Mouse (Mus musculus) neural tube, embryonic 11.5 days (tissue): Measurements from ENCODE around the gene Fras1. TPM values are rescaled to one million over a fixed set of nuclear protein-coding genes. Genes with fewer than 3 reads are reported as not detected.

Source experiments
- ATAC-seq: fragments of 200-750 bp; cut with Nextera tagmentation; 2 replicates; pipeline ENCODE4 v1.8.0; 2017; ENCODE audit warnings: moderate number of reproducible peaks, mild to moderate bottlenecking, moderate TSS enrichment, moderate library complexity; ENCODE audit not compliant: insufficient read depth, low FRiP score, low TSS enrichment
- DNase-seq: peaks from one replicate; pipeline ENCODE4 v3.0.0-alpha.2; 2015; ENCODE audit warnings: low spot score
- H3K27ac ChIP-seq: fragments of 300-500 bp; sonication (generic); 2 replicates; pipeline ENCODE4 v1.5.1; 2014; ENCODE audit warnings: low read depth, mild to moderate bottlenecking, low read length
- H3K27me3 ChIP-seq: fragments of 300-500 bp; sonication (generic); 2 replicates; pipeline ENCODE4 v1.6.1; 2014; ENCODE audit warnings: mild to moderate bottlenecking, low read length, mixed read lengths; ENCODE audit not compliant: control insufficient read depth, insufficient read depth
- H3K36me3 ChIP-seq: fragments of 300-500 bp; sonication (generic); 2 replicates; pipeline ENCODE4 v1.6.1; 2014; ENCODE audit warnings: mild to moderate bottlenecking, low read length, moderate library complexity, mixed read lengths; ENCODE audit not compliant: control insufficient read depth, insufficient read depth
- H3K4me1 ChIP-seq: fragments of 300-500 bp; sonication (generic); 2 replicates; pipeline ENCODE4 v1.6.1; 2014; ENCODE audit warnings: low read length, mixed read lengths; ENCODE audit not compliant: control insufficient read depth, insufficient read depth
- H3K4me2 ChIP-seq: fragments of 300-500 bp; sonication (generic); 2 replicates; pipeline ENCODE4 v1.6.1; 2014; ENCODE audit warnings: low read depth, mild to moderate bottlenecking, moderate library complexity
- H3K4me3 ChIP-seq: fragments of 300-500 bp; sonication (generic); 2 replicates; pipeline ENCODE4 v1.5.1; 2014; ENCODE audit warnings: low read depth, low read length
- H3K9ac ChIP-seq: fragments of 300-500 bp; sonication (generic); 2 replicates; pipeline ENCODE4 v1.6.1; 2014; ENCODE audit warnings: mild to moderate bottlenecking, low read length
- H3K9me3 ChIP-seq: fragments of 300-500 bp; sonication (generic); 2 replicates; pipeline ENCODE4 v1.6.1; 2016; ENCODE audit warnings: low read length; ENCODE audit not compliant: control insufficient read depth
- WGBS: fragments of 180-500 bp; shearing (Covaris S2); extraction: QIAGEN DNeasy Blood & Tissue Kit; methylation state at CpG from one replicate; pipeline ENCODE4 v1.1.7; 2014; 5-methylcytosine and 5-hydroxymethylcytosine counted together
- polyA plus RNA-seq: library from polyadenylated mRNA; unstranded; fragments of >200 nt; fragmentation: Nextera tagmentation; extraction: Ambion mirVana; gene quantifications from 2 replicates; pipeline ENCODE4 v1.2.1, GENCODE M21; 2014

Fras1 gene
- polyA plus RNA-seq, 1 experiment from 2014 or later: 5.6 TPM

- Histone ChIP-seq H3K4me1 (no peaks in the 10 kb centered on the region), H3K9ac (no peak overlapping the region), H3K36me3 (no peaks in the 10 kb centered on the region), H3K9me3 (no peaks in the 10 kb centered on the region), H3K27me3 (no peaks in the 10 kb centered on the region), H3K4me3 (no peak overlapping the region), H3K4me2 (no peak overlapping the region), H3K27ac (no peak overlapping the region)
- ATAC-seq: no peak
- DNase-seq: no peak
- 68% methylated on average over 3 of the region's 3 CpGs for WGBS
These were observed 142.1 kb downstream of the Fras1 start for GRCm38 (mm10) chr5:96515860-96516311.

- no peak for DNase-seq
- Histone ChIP-seq H3K4me2 (no peak overlapping the region), H3K4me1 (no peaks in the 10 kb centered on the region), H3K36me3 (no peaks in the 10 kb centered on the region), H3K27me3 (no peaks in the 10 kb centered on the region), H3K4me3 (no peak overlapping the region), H3K9me3 (no peaks in the 10 kb centered on the region), H3K27ac (no peak overlapping the region), H3K9ac (no peak overlapping the region)
- 80% methylated on average over 6 of the region's 6 CpGs for WGBS
- no peak for ATAC-seq
These were observed 142.6 kb downstream of the Fras1 start for GRCm38 (mm10) chr5:96516329-96516728.

GRCm38 (mm10) chr5:96521541-96521940 lies 147.8 kb downstream of the Fras1 start:
- no peak overlapping the region for H3K4me3 ChIP-seq
- H3K36me3 ChIP-seq: no peaks in the 10 kb centered on the region
- no peaks in the 10 kb centered on the region for H3K27me3 ChIP-seq
- no peak overlapping the region for H3K9ac ChIP-seq
- no peak overlapping the region for H3K27ac ChIP-seq
- H3K9me3 ChIP-seq: no peaks in the 10 kb centered on the region
- DNase-seq (no peak), ATAC-seq (no peak)
- WGBS: 93% methylated on average over 9 of the region's 9 CpGs
- no peaks in the 10 kb centered on the region for H3K4me1 ChIP-seq
- H3K4me2 ChIP-seq: no peak overlapping the region

GRCm38 (mm10) chr5:96522909-96523409 lies 149.2 kb downstream of the Fras1 start:
- H3K36me3 ChIP-seq: no peaks in the 10 kb centered on the region
- WGBS: 80% methylated on average over 5 of the region's 5 CpGs
- H3K27me3 ChIP-seq: no peaks in the 10 kb centered on the region
- no peaks in the 10 kb centered on the region for H3K9me3 ChIP-seq
- H3K4me3 ChIP-seq: no peak overlapping the region
- ATAC-seq (no peak), DNase-seq (no peak)
- H3K4me2 ChIP-seq: no peak overlapping the region
- H3K27ac ChIP-seq: no peak overlapping the region
- no peaks in the 10 kb centered on the region for H3K4me1 ChIP-seq
- no peak overlapping the region for H3K9ac ChIP-seq

- no peak overlapping the region for H3K27ac ChIP-seq
- DNase-seq (no peak), ATAC-seq (no peak)
These were observed 154.5 kb downstream of the Fras1 start for GRCm38 (mm10) chr5:96528296-96528695.

GRCm38 (mm10) chr5:96530516-96530915 lies 156.8 kb downstream of the Fras1 start:
- Histone ChIP-seq H3K27ac (no peak overlapping the region), H3K9ac (no peak overlapping the region), H3K4me2 (no peak overlapping the region), H3K27me3 (no peaks in the 10 kb centered on the region), H3K9me3 (no peaks in the 10 kb centered on the region), H3K4me3 (no peak overlapping the region), H3K4me1 (no peaks in the 10 kb centered on the region), H3K36me3 (no peaks in the 10 kb centered on the region)
- ATAC-seq: no peak
- no peak for DNase-seq
- 86% methylated on average over 3 of the region's 3 CpGs for WGBS

More at GRCm38 (mm10) chr5:96528296-96528695, 154.5 kb downstream of the Fras1 start:
- Histone ChIP-seq H3K36me3 (no peaks in the 10 kb centered on the region), H3K9me3 (no peaks in the 10 kb centered on the region), H3K27me3 (no peaks in the 10 kb centered on the region), H3K4me1 (no peaks in the 10 kb centered on the region), H3K4me3 (no peak overlapping the region), H3K9ac (no peak overlapping the region), H3K4me2 (no peak overlapping the region)
- WGBS: 59% methylated on average over 7 of the region's 7 CpGs

GRCm38 (mm10) chr5:96531962-96532361 lies 158.2 kb downstream of the Fras1 start:
- Histone ChIP-seq H3K36me3 (no peaks in the 10 kb centered on the region), H3K4me3 (no peak overlapping the region), H3K9me3 (no peaks in the 10 kb centered on the region), H3K9ac (no peak overlapping the region), H3K27ac (no peak overlapping the region), H3K4me1 (no peaks in the 10 kb centered on the region), H3K27me3 (no peaks in the 10 kb centered on the region), H3K4me2 (no peak overlapping the region)
- no peak for ATAC-seq
- DNase-seq: no peak

- no peaks in the 10 kb centered on the region for H3K9me3 ChIP-seq
- no peak overlapping the region for H3K4me3 ChIP-seq
- H3K4me1 ChIP-seq: no peaks in the 10 kb centered on the region
- WGBS: 80% methylated on average over 3 of the region's 3 CpGs
- no peaks in the 10 kb centered on the region for H3K36me3 ChIP-seq
- DNase-seq (no peak), ATAC-seq (no peak)
- H3K27ac ChIP-seq: no peak overlapping the region
- no peak overlapping the region for H3K9ac ChIP-seq
- H3K27me3 ChIP-seq: no peaks in the 10 kb centered on the region
- no peak overlapping the region for H3K4me2 ChIP-seq
These were observed 162.8 kb downstream of the Fras1 start for GRCm38 (mm10) chr5:96536527-96536926.

- WGBS: 98% methylated on average over 7 of the region's 7 CpGs
- H3K4me1 ChIP-seq: no peaks in the 10 kb centered on the region
- H3K9ac ChIP-seq: no peak overlapping the region
- no peaks in the 10 kb centered on the region for H3K36me3 ChIP-seq
- no peaks in the 10 kb centered on the region for H3K9me3 ChIP-seq
- H3K4me2 ChIP-seq: no peak overlapping the region
- no peaks in the 10 kb centered on the region for H3K27me3 ChIP-seq
- ATAC-seq (no peak), DNase-seq (no peak)
- no peak overlapping the region for H3K4me3 ChIP-seq
- H3K27ac ChIP-seq: no peak overlapping the region
These were observed 163.2 kb downstream of the Fras1 start for GRCm38 (mm10) chr5:96536937-96537336.
